Mouse (Mus musculus) heart, postnatal 25 days (tissue): ENCODE results near the gene Arap2. TPM values are rescaled to one million over a fixed set of nuclear protein-coding genes. Genes with fewer than 3 reads are reported as not detected.
"Not testable (repeated sequence)": the region's sequence is repeated elsewhere in the genome, so short reads cannot be mapped to it uniquely, and the experiment has no call there.

Source experiments
- DNase-seq: peaks from one replicate; pipeline ENCODE4 v3.0.0; 2022; ENCODE audit warnings: low spot score
- intact Hi-C: fragments of 180-260 bp; cut with DNase I; formaldehyde crosslinking; loops from one replicate; pipeline ENCODE4 v1.15.1; 2025
- total RNA-seq, 2 experiments: library from RNA; stranded (reverse); gene quantifications; 2 replicates each; pipeline ENCODE4 v1.2.3; 2021

The Arap2 gene
- total RNA-seq, 2 experiments from 2014 or later, result 7.3 to 8.2 TPM

DNA sequence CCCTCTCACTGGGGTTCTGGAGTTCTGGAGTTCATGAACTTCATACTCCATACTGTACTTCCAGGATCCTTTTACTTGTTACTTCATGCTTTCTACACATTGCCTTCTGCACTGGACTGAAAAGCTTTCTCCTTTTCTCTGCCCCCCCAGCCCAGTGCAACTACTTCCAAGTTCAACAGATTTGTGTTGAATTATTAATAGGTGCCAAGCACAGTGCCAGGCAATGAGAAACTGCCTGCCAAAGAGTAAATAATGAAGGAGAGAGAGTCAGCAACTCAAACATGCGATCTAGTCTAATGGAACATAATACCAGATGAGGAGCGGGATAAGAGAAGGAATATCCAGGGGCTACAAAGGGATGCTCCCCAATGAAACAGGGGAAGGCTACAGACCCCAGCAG is 17.8 kb downstream of the Arap2 start:
- no peak for DNase-seq
- intact Hi-C loops, result no loop called here

DNA sequence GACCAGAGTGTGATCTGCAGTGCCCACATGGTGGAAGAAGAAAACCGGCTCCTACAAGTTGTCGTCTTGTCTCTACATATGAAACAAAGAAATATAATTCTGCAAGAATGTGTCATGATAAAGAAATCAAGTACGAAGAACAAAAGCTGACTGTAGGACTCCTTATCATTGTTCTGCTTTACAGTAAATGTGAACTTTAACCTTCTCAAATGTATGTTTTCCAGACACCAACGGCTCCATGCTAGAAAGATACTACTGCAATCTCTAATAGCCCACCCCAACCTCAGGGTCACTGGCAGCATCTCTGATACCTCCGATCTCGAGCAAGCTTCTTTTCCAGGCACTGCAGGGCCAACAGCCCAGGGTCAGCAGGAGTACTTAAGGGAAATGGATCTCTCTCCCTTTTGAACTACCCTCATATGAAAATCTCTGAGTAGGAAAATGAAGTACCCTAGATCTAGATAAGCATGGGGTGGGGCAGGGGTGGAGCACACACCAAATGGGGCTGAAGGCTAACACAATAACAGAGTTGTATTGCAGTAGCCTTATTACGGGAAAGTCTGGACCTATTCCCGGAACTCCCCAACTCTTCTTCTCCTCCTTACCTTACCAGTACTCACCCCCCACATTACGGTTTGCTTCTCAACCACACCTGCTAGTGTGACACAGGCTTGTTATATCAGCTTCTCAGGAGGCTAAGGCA is 22.6 kb downstream of the Arap2 start:
- no peak for DNase-seq
- intact Hi-C loops, result no loop called here

DNA sequence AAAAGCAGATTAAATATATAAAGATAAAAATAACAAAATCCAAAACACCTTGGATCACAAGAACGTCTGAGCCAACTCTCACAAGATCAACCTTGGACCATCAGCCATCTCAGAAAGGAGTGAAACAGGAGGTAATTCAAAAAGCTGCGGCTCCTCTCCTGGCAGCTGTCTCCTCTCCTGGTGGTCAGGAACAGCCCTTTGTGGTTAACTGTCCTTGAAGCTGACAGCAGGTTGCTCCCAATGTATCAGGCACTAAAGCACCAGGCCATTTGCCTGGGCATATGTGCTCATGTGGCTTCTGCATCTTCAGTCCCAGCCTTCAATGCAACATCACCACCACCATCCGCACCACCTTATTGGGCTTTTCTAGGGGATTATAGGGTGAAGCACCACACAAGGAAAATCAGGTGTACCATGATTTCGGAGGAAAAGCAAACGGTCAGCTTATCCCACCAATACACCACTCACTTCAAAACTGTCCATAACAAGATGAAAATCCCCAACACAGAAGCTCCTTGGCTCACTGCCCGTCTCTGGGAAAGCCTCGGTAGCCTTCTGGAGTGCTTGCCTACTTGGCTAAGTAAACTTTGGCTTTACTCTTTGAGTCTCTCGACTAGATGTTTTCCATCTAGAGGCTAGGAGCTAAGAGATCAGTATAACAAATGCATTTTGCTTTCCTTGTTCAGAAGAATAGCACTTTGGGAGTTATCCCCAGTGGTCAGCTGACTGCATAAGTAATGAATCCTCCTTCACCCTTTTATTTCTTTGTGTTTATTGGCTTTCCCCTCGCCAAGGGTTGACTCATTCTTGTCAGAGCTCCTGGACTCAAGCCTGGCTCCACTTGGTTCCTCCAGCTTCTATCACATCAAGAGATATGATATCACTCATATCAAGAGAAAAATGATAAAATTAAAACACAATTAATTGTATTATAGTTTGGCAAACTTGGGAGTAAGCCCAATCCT is 26.2 kb downstream of the Arap2 start:
- intact Hi-C loops, result no loop called here
- no peak for DNase-seq

DNA sequence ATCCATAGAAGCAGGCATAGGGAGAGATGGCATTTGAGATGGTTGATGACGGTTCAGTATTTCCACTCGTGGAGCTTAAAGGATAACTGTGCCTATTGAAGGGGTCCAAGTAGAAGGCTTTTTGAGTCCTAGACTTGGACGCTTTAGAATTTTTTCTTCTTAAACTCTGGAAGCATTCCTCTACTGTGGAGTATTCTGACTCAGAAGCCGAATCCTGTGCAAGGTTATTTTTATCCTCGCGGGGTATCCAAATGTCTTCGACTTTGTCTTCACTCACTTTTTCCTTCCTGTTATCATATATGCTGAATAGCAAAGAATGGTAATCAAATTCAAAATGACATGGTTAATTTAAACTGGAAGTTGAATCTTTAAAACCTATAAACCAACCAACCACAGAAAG is 35.4 kb downstream of the Arap2 start:
- intact Hi-C loops, DNase-seq: not testable (repeated sequence)

DNA sequence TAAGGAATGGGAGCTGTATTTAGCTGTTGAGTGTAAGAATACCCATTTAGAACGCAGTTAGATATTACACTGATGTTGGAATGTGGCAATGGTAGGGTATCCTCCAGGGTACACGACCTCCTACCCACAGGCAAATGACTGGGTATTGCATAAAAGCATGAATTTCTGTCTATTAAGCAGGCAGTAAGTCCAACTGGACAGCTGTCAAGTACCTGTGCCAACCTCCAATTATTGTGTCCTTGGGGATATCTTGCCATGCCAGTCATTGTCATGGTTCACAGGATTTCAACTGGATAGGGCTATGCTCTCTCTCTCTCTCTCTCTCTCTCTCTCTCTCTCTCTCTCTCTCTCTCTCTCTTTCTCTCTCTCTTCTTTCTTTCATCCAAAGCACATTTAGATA is 40.4 kb downstream of the Arap2 start:
- intact Hi-C loops, result no loop called here
- no peak for DNase-seq

DNA sequence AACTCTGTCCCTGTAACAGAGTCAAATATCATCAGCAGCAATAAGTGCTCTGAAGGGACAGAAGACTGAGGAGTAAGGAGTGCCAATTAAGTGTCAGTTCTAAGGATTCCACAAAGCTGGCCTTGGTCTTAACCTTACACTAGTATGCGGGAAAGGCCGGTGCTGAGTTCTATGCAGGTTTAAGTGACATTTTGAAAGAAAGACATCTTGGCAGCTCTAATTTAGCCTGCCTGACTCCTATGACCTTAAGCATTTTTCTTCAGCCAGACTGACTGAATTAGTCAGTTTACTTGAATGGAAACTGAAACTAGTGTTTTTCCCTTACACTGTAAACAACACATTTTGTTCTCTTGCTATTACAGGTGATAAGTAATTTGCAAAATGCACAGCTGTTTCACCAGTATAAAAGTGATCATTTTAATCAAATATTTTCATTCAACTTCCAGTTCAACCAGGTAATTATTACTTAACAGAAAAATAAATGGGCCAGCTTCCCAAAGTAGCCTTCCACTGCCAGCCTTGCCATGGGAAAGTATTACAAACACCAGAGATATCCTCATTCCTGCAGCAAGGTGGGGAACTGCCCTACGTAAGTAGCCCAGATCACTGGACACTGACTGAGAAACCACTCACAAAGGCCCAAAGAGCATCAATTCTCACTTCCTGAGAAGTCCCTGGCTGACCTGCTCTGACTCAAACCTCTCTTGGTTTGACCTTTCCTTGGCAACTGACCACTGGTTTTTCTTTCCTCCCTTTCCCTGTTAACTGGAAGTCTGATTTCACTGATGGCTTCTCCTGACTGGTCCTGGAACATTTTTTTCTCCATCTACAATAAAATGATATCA is 42.5 kb downstream of the Arap2 start:
- intact Hi-C loops, result no loop called here
- no peak for DNase-seq

DNA sequence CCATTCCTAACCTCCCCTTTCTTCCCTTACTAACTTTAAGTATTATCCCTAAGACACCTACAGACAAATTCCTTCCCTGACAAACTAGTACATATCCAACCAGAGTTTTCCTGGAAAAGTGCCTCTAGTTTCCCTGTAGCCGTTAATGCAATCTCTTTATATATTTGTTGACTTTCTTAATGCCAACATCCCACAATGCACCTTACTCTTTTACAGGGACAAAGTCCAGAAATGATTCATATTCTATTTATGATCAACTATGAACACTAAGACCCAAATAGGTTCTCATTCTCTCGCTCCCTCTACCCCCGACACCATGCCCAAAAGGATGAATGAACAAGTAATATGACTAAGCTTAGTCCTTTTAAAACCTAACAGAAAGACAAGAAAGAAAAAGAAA is 49.5 kb downstream of the Arap2 start:
- intact Hi-C loops, result no loop called here

DNA sequence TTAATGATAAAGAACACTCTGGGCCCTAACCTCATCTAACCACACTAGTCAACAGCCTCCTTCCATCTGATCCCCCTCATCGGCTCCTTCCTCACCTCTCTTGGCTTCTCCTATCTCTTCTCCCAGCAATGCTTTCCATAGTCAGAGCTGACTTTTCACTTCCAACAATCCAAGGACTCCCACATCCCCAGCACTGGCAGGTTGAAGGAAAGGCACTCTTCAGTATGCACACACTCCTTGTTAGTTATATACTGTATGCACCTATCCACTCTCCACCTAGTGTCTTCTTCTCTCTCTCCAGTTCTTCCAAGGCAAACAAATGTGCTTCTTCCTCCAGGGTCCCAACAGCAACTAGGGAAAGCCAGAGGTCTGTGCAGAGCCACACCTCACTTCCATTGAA is 50.0 kb downstream of the Arap2 start:
- intact Hi-C loops, result no loop called here
- DNase-seq, result no peak

More for the DNA sequence above, 49.5 kb downstream of the Arap2 start:
- DNase-seq, result no peak

DNA sequence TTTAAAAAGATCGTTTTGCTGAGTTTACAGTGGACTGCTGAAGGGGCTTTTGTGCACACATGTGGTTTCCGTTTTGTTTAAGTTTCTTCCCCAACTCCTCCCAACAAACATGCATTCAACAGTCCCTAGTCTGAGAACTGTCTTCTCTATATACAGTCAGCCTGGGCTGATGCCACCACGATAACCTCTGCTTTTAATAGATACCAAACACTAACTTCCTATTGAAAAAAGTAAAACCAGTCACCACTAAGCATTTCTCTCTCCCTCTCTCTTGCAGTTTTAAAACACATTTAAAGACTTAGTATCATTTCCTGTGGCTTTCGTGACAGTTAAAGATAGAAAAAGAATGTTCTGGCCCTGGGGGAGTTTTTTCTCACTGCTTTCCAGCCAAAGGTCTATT is 50.5 kb downstream of the Arap2 start:
- intact Hi-C loops, result no loop called here
- no peak for DNase-seq

DNA sequence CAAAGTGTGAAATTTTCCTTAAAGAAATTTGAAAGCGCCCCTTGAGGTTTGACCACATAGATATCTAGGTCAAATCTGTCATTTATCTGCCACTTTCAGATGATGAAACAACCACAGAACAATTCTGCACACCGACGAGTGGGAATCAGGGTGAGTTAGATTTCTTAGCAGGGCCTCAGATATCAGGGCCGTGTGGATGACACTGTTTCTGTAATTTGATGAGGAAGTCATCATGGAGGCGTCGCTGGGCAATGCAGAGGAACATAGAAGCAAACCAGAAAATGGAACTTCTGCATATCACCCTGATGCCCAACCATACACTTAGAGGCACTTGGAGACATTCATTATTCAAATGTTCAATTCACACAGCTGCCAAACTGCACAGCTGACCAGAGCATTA is 55.0 kb downstream of the Arap2 start:
- intact Hi-C loops, result no loop called here

DNA sequence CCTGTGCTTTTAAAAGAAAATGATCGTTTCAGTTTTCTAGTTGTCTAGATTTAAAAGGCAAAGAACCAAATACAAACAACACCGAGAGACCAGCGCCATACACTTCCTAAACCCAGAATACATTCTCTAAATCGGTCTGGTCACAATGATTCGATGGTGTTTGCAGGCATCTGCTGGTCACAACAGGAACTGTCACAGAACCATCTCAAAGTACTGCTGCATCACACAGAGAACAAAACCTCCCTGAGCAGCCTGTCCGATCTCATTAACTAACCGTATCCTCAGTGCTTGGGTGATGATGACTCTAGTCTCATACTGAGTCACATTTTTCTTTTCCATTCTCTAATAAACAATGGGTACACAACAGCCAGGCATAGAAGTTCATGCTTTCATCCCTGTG is 59.1 kb downstream of the Arap2 start:
- DNase-seq, result no peak
- intact Hi-C loops, result no loop called here

More for the DNA sequence above, 55.0 kb downstream of the Arap2 start:
- DNase-seq, result no peak

DNA sequence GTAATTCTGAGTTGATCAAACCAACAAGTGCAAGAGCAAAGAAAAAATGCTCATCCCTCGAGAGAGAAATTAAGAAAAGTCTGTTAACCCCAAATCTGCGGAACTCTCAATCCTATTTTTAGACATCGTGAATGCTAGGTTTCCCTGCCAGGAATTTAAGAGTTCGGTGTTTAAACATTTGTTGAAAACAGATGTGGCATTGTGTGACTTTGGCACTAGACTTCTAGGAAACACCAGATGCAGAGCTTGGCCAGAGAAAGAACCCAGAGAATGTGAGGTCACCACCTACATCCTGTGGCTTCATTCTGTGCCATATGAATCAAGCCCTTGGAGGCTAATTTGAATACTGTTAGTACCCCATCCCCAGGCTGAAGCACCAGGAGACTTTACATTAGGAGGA is 76.0 kb downstream of the Arap2 start:
- no peak for DNase-seq
- intact Hi-C loops, result no loop called here

DNA sequence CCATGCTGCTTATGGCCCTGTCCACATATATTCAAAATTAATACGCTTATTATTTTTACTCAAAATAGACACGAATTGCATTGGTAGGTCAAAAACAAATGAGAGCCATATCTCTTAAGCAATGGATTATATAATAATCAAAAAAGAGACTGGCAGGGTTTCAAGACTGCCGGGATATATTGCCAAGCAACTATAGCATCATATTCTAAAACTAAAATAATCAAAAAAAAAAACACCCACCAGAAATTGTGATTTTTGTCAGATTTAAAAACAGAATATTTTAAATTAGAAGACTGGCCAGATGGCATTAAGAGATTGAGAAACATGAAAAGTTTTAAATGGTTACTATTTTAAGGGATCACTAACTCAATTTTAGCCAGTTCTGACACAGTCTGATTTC is 82.2 kb downstream of the Arap2 start:
- intact Hi-C loops, result no loop called here
- no peak for DNase-seq

DNA sequence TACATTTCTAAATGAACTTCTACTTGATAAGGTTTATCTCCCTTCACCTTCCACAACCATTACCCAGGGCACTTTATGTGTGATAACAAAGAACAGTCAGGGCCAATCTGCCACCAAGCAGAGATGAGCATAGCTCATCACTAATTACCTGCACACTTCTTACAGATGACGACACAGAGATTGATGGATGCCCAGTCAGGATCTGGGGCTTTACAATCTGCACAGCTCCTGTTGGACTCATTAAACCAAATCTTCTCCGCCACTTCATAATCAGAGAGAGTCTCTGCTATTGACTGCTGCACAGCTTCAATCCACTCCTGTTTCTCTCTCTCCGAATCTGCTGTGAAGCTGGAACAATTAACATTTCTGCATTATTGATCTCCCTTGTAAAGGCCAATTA is 82.8 kb downstream of the Arap2 start:
- DNase-seq, result no peak
- intact Hi-C loops, result no loop called here

DNA sequence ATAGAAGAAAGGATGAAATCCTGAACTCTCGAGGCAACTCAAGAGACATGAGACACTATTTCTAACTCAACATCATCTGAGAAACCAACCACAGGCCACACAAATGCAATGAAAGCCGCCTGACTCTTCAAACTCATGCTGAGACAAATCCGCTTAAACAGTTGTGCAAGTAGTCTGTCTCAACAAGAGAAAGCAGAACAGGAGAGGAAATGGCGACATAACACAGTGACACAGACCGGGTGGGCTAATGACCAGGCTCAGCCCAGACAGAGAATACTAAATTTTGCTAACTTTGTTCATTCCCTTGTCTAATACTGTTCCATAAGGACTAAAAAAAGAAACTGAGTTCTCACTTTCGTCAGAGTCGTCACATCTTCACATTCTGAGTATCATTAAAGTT is 88.6 kb downstream of the Arap2 start:
- no peak for DNase-seq
- intact Hi-C loops, result no loop called here

DNA sequence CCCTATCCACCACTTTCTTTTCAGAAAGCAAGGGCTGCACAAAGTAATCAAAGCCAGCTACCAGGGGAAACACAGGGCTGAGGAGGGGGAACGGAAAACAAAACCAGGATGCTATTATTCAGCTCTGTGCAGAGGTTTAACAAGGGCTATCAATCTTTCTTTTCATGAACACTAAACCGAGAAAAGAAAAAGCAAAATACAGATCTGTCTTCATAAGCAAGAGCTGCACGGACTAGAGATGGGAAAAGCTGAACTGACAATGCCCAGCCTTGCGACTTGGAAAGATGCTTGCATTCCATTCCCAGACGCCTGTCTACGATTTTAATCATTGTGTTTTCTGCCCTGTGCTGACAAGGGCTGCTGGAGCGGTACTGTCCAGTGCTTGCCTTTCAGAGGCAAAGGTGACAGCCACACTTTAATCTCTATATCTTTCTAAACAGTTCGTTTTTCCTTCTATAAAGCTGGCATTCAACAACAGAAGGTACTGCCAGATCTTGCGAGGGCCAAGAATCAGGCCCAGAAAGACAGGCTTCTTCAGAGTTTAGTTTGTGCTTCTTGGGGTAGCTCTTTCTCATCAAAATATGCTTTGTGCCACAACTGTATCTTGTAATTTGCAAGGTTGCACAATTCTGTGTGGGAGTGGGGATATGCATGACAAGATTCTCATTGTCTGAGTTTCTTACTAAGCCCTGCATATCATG is 93.1 kb downstream of the Arap2 start:
- intact Hi-C loops, result no loop called here
- no peak for DNase-seq

DNA sequence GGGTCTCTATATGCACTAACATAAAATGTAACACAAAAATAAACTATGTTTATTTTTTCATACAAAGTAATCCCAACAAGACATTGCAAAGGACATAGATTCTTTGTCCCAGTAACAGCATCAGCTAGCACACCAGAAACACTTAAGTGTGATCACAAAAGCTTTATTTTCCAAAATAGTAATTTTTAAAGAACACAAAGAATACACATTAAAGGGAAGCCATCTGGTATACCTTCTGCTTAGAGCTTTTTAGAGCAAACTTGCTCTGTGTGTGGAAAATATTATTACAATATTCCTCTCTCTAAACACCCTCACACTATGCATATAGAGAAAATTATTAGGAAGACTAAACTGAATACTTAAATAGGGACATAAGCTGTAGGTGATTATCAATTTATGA is 100.6 kb downstream of the Arap2 start:
- no peak for DNase-seq
- intact Hi-C loops, result no loop called here

DNA sequence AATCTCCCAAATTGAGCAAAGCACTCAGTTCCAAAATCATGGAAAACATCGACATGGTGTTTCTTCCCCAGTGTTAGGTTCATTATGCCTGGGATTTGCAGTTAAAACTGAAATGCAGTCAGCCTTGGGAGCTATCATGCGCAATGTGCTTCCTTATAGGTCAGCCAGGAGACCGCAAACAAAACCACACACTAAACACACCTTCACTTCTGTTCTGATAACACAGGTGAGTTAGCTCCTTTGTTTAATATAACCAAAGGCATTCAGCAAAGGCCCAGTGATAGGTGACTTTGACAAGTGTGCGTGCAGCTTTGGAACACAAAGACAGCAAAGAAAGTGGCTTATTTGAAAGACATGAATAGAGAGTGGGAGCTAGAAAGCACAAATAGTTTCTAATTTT is 101.1 kb downstream of the Arap2 start:
- no peak for DNase-seq
- intact Hi-C loops, result no loop called here

DNA sequence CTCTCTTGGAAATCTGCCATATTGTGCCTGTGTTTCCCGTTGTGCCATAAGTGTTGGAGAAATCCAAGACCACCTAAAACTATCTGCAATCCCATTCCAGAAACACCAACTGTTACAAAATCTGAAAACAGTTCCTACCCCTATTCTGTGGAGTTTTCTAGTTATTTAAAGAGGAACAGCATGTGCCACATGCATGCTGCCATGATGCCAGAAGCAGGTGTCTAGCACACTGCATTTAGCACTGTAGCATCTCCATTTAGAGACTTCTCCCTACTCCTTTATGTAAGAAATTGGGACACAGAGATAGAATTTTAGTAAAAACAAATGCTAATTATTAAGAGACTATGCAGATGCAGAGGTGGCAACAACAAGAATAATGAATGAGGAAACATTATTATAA is 102.8 kb downstream of the Arap2 start:
- intact Hi-C loops, result no loop called here
- DNase-seq, result no peak

DNA sequence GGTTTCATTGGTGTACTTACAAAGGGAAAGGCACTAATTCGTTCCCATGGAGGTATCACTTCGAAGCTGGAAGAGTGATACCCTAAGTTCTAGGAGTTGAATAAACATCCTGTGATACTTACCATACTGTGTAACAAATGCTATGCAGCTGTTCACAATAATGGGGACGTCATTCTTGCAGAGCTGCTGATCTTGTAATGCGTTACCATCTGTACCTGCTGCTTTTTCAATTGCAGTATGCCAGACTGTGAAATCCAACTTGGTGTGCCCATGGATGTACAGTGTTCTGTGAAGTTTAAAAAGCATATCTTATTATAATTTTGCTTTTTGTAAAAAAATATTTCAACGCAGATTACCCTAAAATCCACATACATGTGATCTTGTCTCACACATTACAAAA is 112.0 kb downstream of the Arap2 start:
- intact Hi-C loops, result no loop called here
- no peak for DNase-seq
